Mouse (Mus musculus): Measurements from ENCODE around the gene 1700034J05Rik. TPM values are rescaled to one million over a fixed set of nuclear protein-coding genes. Genes with fewer than 3 reads are reported as not detected.

Gene 1700034J05Rik
- polyA plus RNA-seq, 1 experiment from 2014 or later: not detected

GRCm38 (mm10) chr6:146995391-146995790, 41.2 kb upstream of the 1700034J05Rik start:
- TF ChIP-seq CTCF (IDR thresholded peaks at IDR 0.05; ENCODE audit: low read depth) (no peak), EP300 (optimal IDR thresholded peaks at IDR 0.05) (no peak)
- no peak overlapping the region for H3K9ac ChIP-seq (ENCODE audit: low read length)
- H3K36me3 ChIP-seq (ENCODE audit: control insufficient read depth, insufficient read depth, low read length): peaks cover 11% of the 10 kb centered on the region
- no peak overlapping the region for H3K27ac ChIP-seq (replicated peaks)
- WGBS: 81% methylated on average over 2 of the region's 2 CpGs
- H3K4me1 ChIP-seq (replicated peaks; ENCODE audit: control insufficient read depth, insufficient read depth): no peaks in the 10 kb centered on the region
- no peak for DNase-seq (ENCODE audit: low spot score)
- ATAC-seq (ENCODE audit: low FRiP score, low TSS enrichment): no peak
- no peaks in the 10 kb centered on the region for H3K27me3 ChIP-seq (ENCODE audit: control insufficient read depth, insufficient read depth, low read length)
- H3K4me3 ChIP-seq (ENCODE audit: low read depth, low read length): no peak overlapping the region
- H3K4me2 ChIP-seq (replicated peaks; ENCODE audit: low read depth): no peak overlapping the region
- no peaks in the 10 kb centered on the region for H3K9me3 ChIP-seq (ENCODE audit: control insufficient read depth, low read length)

- DNase-seq (ENCODE audit: low spot score) (peak; percentile 60), ATAC-seq (ENCODE audit: low FRiP score, low TSS enrichment) (no peak)
- Histone ChIP-seq H3K4me3 (ENCODE audit: low read depth, low read length) (no peak overlapping the region), H3K36me3 (ENCODE audit: control insufficient read depth, insufficient read depth, low read length) (peaks cover 11% of the 10 kb centered on the region), H3K4me1 (replicated peaks; ENCODE audit: control insufficient read depth, insufficient read depth) (no peaks in the 10 kb centered on the region), H3K27ac (replicated peaks) (no peak overlapping the region), H3K4me2 (replicated peaks; ENCODE audit: low read depth) (no peak overlapping the region), H3K9ac (ENCODE audit: low read length) (no peak overlapping the region), H3K27me3 (ENCODE audit: control insufficient read depth, insufficient read depth, low read length) (no peaks in the 10 kb centered on the region), H3K9me3 (ENCODE audit: control insufficient read depth, low read length) (no peaks in the 10 kb centered on the region)
- 33% methylated on average over 5 of the region's 5 CpGs for WGBS
- no peak for TF ChIP-seq EP300 (optimal IDR thresholded peaks at IDR 0.05)
- peak; percentile 85 for TF ChIP-seq CTCF (IDR thresholded peaks at IDR 0.05; ENCODE audit: low read depth)
Observed at GRCm38 (mm10) chr6:146994236-146994635, 40.0 kb upstream of the 1700034J05Rik start.

GRCm38 (mm10) chr6:146984569-146984968, 30.3 kb upstream of the 1700034J05Rik start:
- DNase-seq (ENCODE audit: low spot score): no peak
- H3K4me2 ChIP-seq (replicated peaks; ENCODE audit: low read depth): no peak overlapping the region
- H3K27ac ChIP-seq (replicated peaks): no peak overlapping the region
- no peak overlapping the region for H3K4me3 ChIP-seq (ENCODE audit: low read depth, low read length)
- H3K9ac ChIP-seq (ENCODE audit: low read length): no peak overlapping the region
- H3K27me3 ChIP-seq (ENCODE audit: control insufficient read depth, insufficient read depth, low read length): no peaks in the 10 kb centered on the region
- TF ChIP-seq EP300 (optimal IDR thresholded peaks at IDR 0.05) (no peak), CTCF (IDR thresholded peaks at IDR 0.05; ENCODE audit: low read depth) (no peak)
- no peaks in the 10 kb centered on the region for H3K36me3 ChIP-seq (ENCODE audit: control insufficient read depth, insufficient read depth, low read length)
- 51% methylated on average over 3 of the region's 3 CpGs for WGBS
- no peaks in the 10 kb centered on the region for H3K4me1 ChIP-seq (replicated peaks; ENCODE audit: control insufficient read depth, insufficient read depth)
- ATAC-seq (ENCODE audit: low FRiP score, low TSS enrichment): no peak
- no peaks in the 10 kb centered on the region for H3K9me3 ChIP-seq (ENCODE audit: control insufficient read depth, low read length)

GRCm38 (mm10) chr6:146981249-146981835, 27.1 kb upstream of the 1700034J05Rik start:
- no peak for TF ChIP-seq EP300 (optimal IDR thresholded peaks at IDR 0.05)
- no peak for TF ChIP-seq CTCF (IDR thresholded peaks at IDR 0.05; ENCODE audit: low read depth)
- ATAC-seq (ENCODE audit: low FRiP score, low TSS enrichment) (no peak), DNase-seq (ENCODE audit: low spot score) (no peak)
- Histone ChIP-seq H3K9ac (ENCODE audit: low read length) (no peak overlapping the region), H3K9me3 (ENCODE audit: control insufficient read depth, low read length) (no peaks in the 10 kb centered on the region), H3K4me2 (replicated peaks; ENCODE audit: low read depth) (no peak overlapping the region), H3K27ac (replicated peaks) (no peak overlapping the region), H3K4me1 (replicated peaks; ENCODE audit: control insufficient read depth, insufficient read depth) (no peaks in the 10 kb centered on the region; the same call in 1 of the 2 replicates), H3K27me3 (ENCODE audit: control insufficient read depth, insufficient read depth, low read length) (no peaks in the 10 kb centered on the region), H3K4me3 (ENCODE audit: low read depth, low read length) (no peak overlapping the region), H3K36me3 (ENCODE audit: control insufficient read depth, insufficient read depth, low read length) (no peaks in the 10 kb centered on the region)
- WGBS: 92% methylated on average over 1 of the region's 1 CpGs

- H3K9ac ChIP-seq (ENCODE audit: low read length): no peak overlapping the region
- WGBS: 33% methylated on average over 3 of the region's 3 CpGs
- H3K36me3 ChIP-seq (ENCODE audit: control insufficient read depth, insufficient read depth, low read length): no peaks in the 10 kb centered on the region
- H3K27me3 ChIP-seq (ENCODE audit: control insufficient read depth, insufficient read depth, low read length): no peaks in the 10 kb centered on the region
- ATAC-seq (ENCODE audit: low FRiP score, low TSS enrichment) (no peak), DNase-seq (ENCODE audit: low spot score) (no peak)
- no peaks in the 10 kb centered on the region; the same call in 1 of the 2 replicates for H3K4me1 ChIP-seq (replicated peaks; ENCODE audit: control insufficient read depth, insufficient read depth)
- TF ChIP-seq CTCF (IDR thresholded peaks at IDR 0.05; ENCODE audit: low read depth) (no peak), EP300 (optimal IDR thresholded peaks at IDR 0.05) (no peak)
- peak overlapping the region; percentile 74 for H3K27ac ChIP-seq (replicated peaks)
- H3K4me2 ChIP-seq (replicated peaks; ENCODE audit: low read depth): no peak overlapping the region
- no peak overlapping the region for H3K4me3 ChIP-seq (ENCODE audit: low read depth, low read length)
- H3K9me3 ChIP-seq (ENCODE audit: control insufficient read depth, low read length): no peaks in the 10 kb centered on the region
Observed at GRCm38 (mm10) chr6:146979953-146980352, 25.7 kb upstream of the 1700034J05Rik start.

GRCm38 (mm10) chr6:146979115-146979744, 25.0 kb upstream of the 1700034J05Rik start:
- peak; percentile 54; the same call in 1 of the 2 replicates for ATAC-seq (ENCODE audit: low FRiP score, low TSS enrichment)
- Histone ChIP-seq H3K4me1 (replicated peaks; ENCODE audit: control insufficient read depth, insufficient read depth) (no peaks in the 10 kb centered on the region; the same call in 1 of the 2 replicates), H3K4me3 (ENCODE audit: low read depth, low read length) (no peak overlapping the region), H3K36me3 (ENCODE audit: control insufficient read depth, insufficient read depth, low read length) (no peaks in the 10 kb centered on the region), H3K27me3 (ENCODE audit: control insufficient read depth, insufficient read depth, low read length) (no peaks in the 10 kb centered on the region), H3K27ac (replicated peaks) (peak overlapping the region; percentile 74; the same call in 1 of the 2 replicates), H3K9me3 (ENCODE audit: control insufficient read depth, low read length) (no peaks in the 10 kb centered on the region), H3K9ac (ENCODE audit: low read length) (no peak overlapping the region), H3K4me2 (replicated peaks; ENCODE audit: low read depth) (no peak overlapping the region)
- no peak for DNase-seq (ENCODE audit: low spot score)
- 27% methylated on average over 1 of the region's 1 CpGs for WGBS
- TF ChIP-seq CTCF (IDR thresholded peaks at IDR 0.05; ENCODE audit: low read depth): no peak
- no peak for TF ChIP-seq EP300 (optimal IDR thresholded peaks at IDR 0.05)
